Comparison of ENCODE assay signal across 8 mouse cellular contexts in the genomic region with DNA sequence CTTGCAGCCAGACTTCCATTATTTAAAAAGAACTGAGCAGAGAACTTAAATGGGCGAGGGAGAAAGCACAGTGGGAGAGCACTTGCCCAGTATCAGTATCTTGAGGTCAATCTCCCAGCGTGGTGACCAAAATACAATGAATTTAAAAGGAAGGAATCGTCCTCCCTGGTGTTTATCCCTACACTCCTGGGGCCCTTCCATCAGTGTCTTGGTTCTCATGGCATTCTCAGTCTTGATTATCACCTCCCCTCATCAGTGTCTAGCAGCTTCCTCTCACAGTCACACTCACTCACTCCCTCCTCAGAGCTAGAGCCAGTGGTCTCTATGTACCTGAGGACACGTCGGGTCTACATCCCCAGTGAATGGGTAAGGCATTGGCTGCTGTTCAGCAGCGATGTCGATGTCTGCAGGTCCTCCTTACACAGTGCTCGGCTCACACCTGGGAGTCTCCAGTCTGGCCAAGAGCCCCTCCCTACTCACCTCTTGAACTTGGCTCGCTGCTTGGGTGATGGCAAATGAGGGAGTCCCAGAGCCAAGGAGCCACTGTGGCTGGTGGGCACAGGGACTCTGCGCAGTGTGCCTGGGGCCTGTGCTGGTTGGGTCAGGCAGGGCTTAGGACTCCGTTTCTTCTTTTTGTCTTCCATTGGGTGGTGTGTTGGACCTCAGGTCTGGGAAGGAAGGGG. TPM values are rescaled to one million over a fixed set of nuclear protein-coding genes. Genes with fewer than 3 reads are reported as not detected.
DNase-seq lines count a peak whose midpoint lies in the region; ATAC-seq and TF ChIP-seq lines count a peak whose summit lies in the region.

No protein-coding gene starts in this region.

- no peaks in the 10 kb centered on the region for H3K9me3 ChIP-seq in kidney, postnatal 0 days (replicated peaks; ENCODE audit: low read length)
- no peaks in the 10 kb centered on the region for H3K9me3 ChIP-seq in embryonic facial prominence, embryonic 12.5 days
- no peaks in the 10 kb centered on the region for H3K9me3 ChIP-seq in hindbrain, embryonic 15.5 days
- no peaks in the 10 kb centered on the region for H3K9me3 ChIP-seq in midbrain, embryonic 16.5 days (replicated peaks; ENCODE audit: control insufficient read depth, low read length, poor library complexity, severe bottlenecking)

- H3K4me2 ChIP-seq in kidney, postnatal 0 days (ENCODE audit: low read length): peak overlapping the region; percentile 84
- H3K4me2 ChIP-seq in embryonic facial prominence, embryonic 12.5 days (replicated peaks): peak overlapping the region; percentile 82
- peak overlapping the region; percentile 80 for H3K4me2 ChIP-seq in hindbrain, embryonic 15.5 days
- H3K4me2 ChIP-seq in midbrain, embryonic 16.5 days (ENCODE audit: low read length): peak overlapping the region; percentile 99

- no peak for DNase-seq in kidney, postnatal 0 days (ENCODE audit: low spot score)
- DNase-seq in kidney, postnatal 10 days: no peak
- no peak for DNase-seq in adrenal gland, postnatal 10 days
- DNase-seq in MN1 (ENCODE audit: low spot score): no peak
- no peak for DNase-seq in spleen, postnatal 10 days (ENCODE audit: low spot score in 2 of 2)

- peaks cover 5% of the 10 kb centered on the region; the same call in 1 of the 2 replicates for H3K36me3 ChIP-seq in kidney, postnatal 0 days (ENCODE audit: insufficient read depth, low read length)
- H3K36me3 ChIP-seq in embryonic facial prominence, embryonic 12.5 days: peaks cover 20% of the 10 kb centered on the region
- H3K36me3 ChIP-seq in hindbrain, embryonic 15.5 days: peaks cover 8% of the 10 kb centered on the region
- H3K36me3 ChIP-seq in midbrain, embryonic 16.5 days (ENCODE audit: control insufficient read depth, insufficient read depth, low read length): peaks cover 12% of the 10 kb centered on the region; the same call in 1 of the 2 replicates

- no peaks in the 10 kb centered on the region for H3K27me3 ChIP-seq in kidney, postnatal 0 days (ENCODE audit: insufficient read depth, low read length)
- H3K27me3 ChIP-seq in embryonic facial prominence, embryonic 12.5 days: no peaks in the 10 kb centered on the region
- H3K27me3 ChIP-seq in hindbrain, embryonic 15.5 days: no peaks in the 10 kb centered on the region
- H3K27me3 ChIP-seq in midbrain, embryonic 16.5 days (ENCODE audit: control insufficient read depth, insufficient read depth, low read depth, low read length): no peaks in the 10 kb centered on the region

- ATAC-seq in kidney, postnatal 0 days (replicated peaks; ENCODE audit: low FRiP score, low read depth): no peak
- no peak for ATAC-seq in embryonic facial prominence, embryonic 12.5 days (ENCODE audit: insufficient number of reproducible peaks, insufficient read depth, low FRiP score, low TSS enrichment)
- no peak for ATAC-seq in hindbrain, embryonic 15.5 days (ENCODE audit: low FRiP score, low read depth)
- no peak for ATAC-seq in midbrain, embryonic 16.5 days

- H3K4me1 ChIP-seq in kidney, postnatal 0 days (replicated peaks; ENCODE audit: insufficient read depth, low read length): peaks cover 30% of the 10 kb centered on the region
- peaks cover 34% of the 10 kb centered on the region for H3K4me1 ChIP-seq in embryonic facial prominence, embryonic 12.5 days
- peaks cover 61% of the 10 kb centered on the region for H3K4me1 ChIP-seq in hindbrain, embryonic 15.5 days (replicated peaks)
- H3K4me1 ChIP-seq in midbrain, embryonic 16.5 days (ENCODE audit: control insufficient read depth, insufficient read depth, low read length): peaks cover 46% of the 10 kb centered on the region

- H3K27ac ChIP-seq in kidney, postnatal 0 days: peak overlapping the region; percentile 70; the same call in 1 of the 2 replicates
- no peak overlapping the region for H3K27ac ChIP-seq in embryonic facial prominence, embryonic 12.5 days
- peak overlapping the region; percentile 97 for H3K27ac ChIP-seq in hindbrain, embryonic 15.5 days (replicated peaks)
- peak overlapping the region; percentile 98 for H3K27ac ChIP-seq in midbrain, embryonic 16.5 days (ENCODE audit: low read length)

- H3K9ac ChIP-seq in kidney, postnatal 0 days (ENCODE audit: low read depth, low read length): 0 out of 2 replicates have a peak overlapping the region, but pooled peaks have one; percentile 78
- no peak overlapping the region for H3K9ac ChIP-seq in embryonic facial prominence, embryonic 12.5 days
- peak overlapping the region; percentile 86 for H3K9ac ChIP-seq in hindbrain, embryonic 15.5 days
- peak overlapping the region; percentile 82 for H3K9ac ChIP-seq in midbrain, embryonic 16.5 days (ENCODE audit: low read depth, low read length)

- no peak overlapping the region for H3K4me3 ChIP-seq in kidney, postnatal 0 days (replicated peaks; ENCODE audit: low read depth, low read length)
- peak overlapping the region; percentile 64; the same call in 1 of the 2 replicates for H3K4me3 ChIP-seq in embryonic facial prominence, embryonic 12.5 days
- H3K4me3 ChIP-seq in hindbrain, embryonic 15.5 days: peak overlapping the region; percentile 69
- H3K4me3 ChIP-seq in midbrain, embryonic 16.5 days (ENCODE audit: low read depth, low read length): peak overlapping the region; percentile 71

- no peak for TF ChIP-seq CTCF in kidney, postnatal 0 days (IDR thresholded peaks at IDR 0.05; ENCODE audit: low read depth)

- WGBS in kidney, postnatal 0 days: 75% methylated on average over 11 of the region's 11 CpGs
- WGBS in embryonic facial prominence, embryonic 12.5 days: 75% methylated on average over 11 of the region's 11 CpGs
- 78% methylated on average over 11 of the region's 11 CpGs for WGBS in hindbrain, embryonic 15.5 days
- 73% methylated on average over 11 of the region's 11 CpGs for WGBS in midbrain, embryonic 16.5 days

RNA-seq across cellular contexts. Expression of a gene that starts 1.5 kb away (rescaled TPM):
- 64.8 and 69.5 TPM in 2 replicates for polyA plus RNA-seq in kidney, postnatal 0 days (2015; fragmentation: Nextera tagmentation; extraction: Ambion mirVana)
- 63.7 and 66.7 TPM in 2 replicates for polyA plus RNA-seq in embryonic facial prominence, embryonic 12.5 days (2016; fragmentation: Nextera tagmentation; extraction: Ambion mirVana)
- polyA plus RNA-seq in hindbrain, embryonic 15.5 days (2015; fragmentation: Nextera tagmentation; extraction: Ambion mirVana): 153 and 159 TPM in 2 replicates
- 172 and 183 TPM in 2 replicates for polyA plus RNA-seq in midbrain, embryonic 16.5 days (2015; fragmentation: Nextera tagmentation; extraction: Ambion mirVana)
- 10 to 100 TPM; 59.4 to 64.4 TPM for total RNA-seq in adrenal gland, postnatal 10 days (2021)

RNA-seq across cellular contexts. Expression of a gene that starts 3.4 kb away (rescaled TPM):
- 30.2 and 31.6 TPM in 2 replicates for polyA plus RNA-seq in kidney, postnatal 0 days (2015; fragmentation: Nextera tagmentation; extraction: Ambion mirVana)
- polyA plus RNA-seq in embryonic facial prominence, embryonic 12.5 days (2016; fragmentation: Nextera tagmentation; extraction: Ambion mirVana): 29.8 and 33.0 TPM in 2 replicates
- 26.7 and 32.9 TPM in 2 replicates for polyA plus RNA-seq in hindbrain, embryonic 15.5 days (2015; fragmentation: Nextera tagmentation; extraction: Ambion mirVana)
- polyA plus RNA-seq in midbrain, embryonic 16.5 days (2015; fragmentation: Nextera tagmentation; extraction: Ambion mirVana): 28.0 and 33.1 TPM in 2 replicates
- 10 to 100 TPM; 17.4 to 28.2 TPM for total RNA-seq in adrenal gland, postnatal 10 days (2021)

RNA-seq across cellular contexts. Expression of a gene that starts 8.2 kb away (rescaled TPM):
- 1.9 and 2.3 TPM in 2 replicates for polyA plus RNA-seq in kidney, postnatal 0 days (2015; fragmentation: Nextera tagmentation; extraction: Ambion mirVana)
- polyA plus RNA-seq in embryonic facial prominence, embryonic 12.5 days (2016; fragmentation: Nextera tagmentation; extraction: Ambion mirVana): 2.3 and 3.2 TPM in 2 replicates
- polyA plus RNA-seq in hindbrain, embryonic 15.5 days (2015; fragmentation: Nextera tagmentation; extraction: Ambion mirVana): 3.4 and 3.6 TPM in 2 replicates
- polyA plus RNA-seq in midbrain, embryonic 16.5 days (2015; fragmentation: Nextera tagmentation; extraction: Ambion mirVana): 3.5 and 4.1 TPM in 2 replicates
- 1 to 10 TPM in 1 of 2 experiments, under 1 TPM in 1; 0.99 to 2.0 TPM for total RNA-seq in adrenal gland, postnatal 10 days (2021)

RNA-seq across cellular contexts. Expression of a gene that starts 18.6 kb away (rescaled TPM):
- polyA plus RNA-seq in kidney, postnatal 0 days (2015; fragmentation: Nextera tagmentation; extraction: Ambion mirVana): 42.9 and 50.3 TPM in 2 replicates
- 100 TPM in 2 replicates for polyA plus RNA-seq in embryonic facial prominence, embryonic 12.5 days (2016; fragmentation: Nextera tagmentation; extraction: Ambion mirVana)
- polyA plus RNA-seq in hindbrain, embryonic 15.5 days (2015; fragmentation: Nextera tagmentation; extraction: Ambion mirVana): 45.6 and 45.9 TPM in 2 replicates
- polyA plus RNA-seq in midbrain, embryonic 16.5 days (2015; fragmentation: Nextera tagmentation; extraction: Ambion mirVana): 42.5 and 49.8 TPM in 2 replicates
- total RNA-seq in adrenal gland, postnatal 10 days (2021): 10 to 100 TPM; 56.7 to 61.2 TPM

RNA-seq across cellular contexts. Expression of a gene that starts 21.8 kb away (rescaled TPM):
- 188 and 197 TPM in 2 replicates for polyA plus RNA-seq in kidney, postnatal 0 days (2015; fragmentation: Nextera tagmentation; extraction: Ambion mirVana)
- polyA plus RNA-seq in embryonic facial prominence, embryonic 12.5 days (2016; fragmentation: Nextera tagmentation; extraction: Ambion mirVana): 180 TPM in 2 replicates
- 183 and 184 TPM in 2 replicates for polyA plus RNA-seq in hindbrain, embryonic 15.5 days (2015; fragmentation: Nextera tagmentation; extraction: Ambion mirVana)
- 177 and 180 TPM in 2 replicates for polyA plus RNA-seq in midbrain, embryonic 16.5 days (2015; fragmentation: Nextera tagmentation; extraction: Ambion mirVana)
- 10 to 100 TPM; 83.6 to 86.2 TPM for total RNA-seq in adrenal gland, postnatal 10 days (2021)
